Mouse (Mus musculus): ENCODE data around the gene Msh2.
"Not testable (repeated sequence)": the region's sequence is repeated elsewhere in the genome, so short reads cannot be mapped to it uniquely, and the experiment has no call there.

The Msh2 gene

GRCm38 (mm10) chr17:87671890-87672660 is at the start of gene Msh2:
Gene Msh2, plus strand, starts transcription at chr17:87672330.
- DNase-seq = peak; percentile 99

GRCm38 (mm10) chr17:87625510-87626086 is 46.5 kb upstream of the Msh2 start:
- DNase-seq = no peak

GRCm38 (mm10) chr17:87628144-87628543 is 44.0 kb upstream of the Msh2 start:
- no peak for DNase-seq

GRCm38 (mm10) chr17:87628706-87629105 is 43.4 kb upstream of the Msh2 start:
- no peak for DNase-seq

GRCm38 (mm10) chr17:87637056-87637389 is 35.1 kb upstream of the Msh2 start:
- peak; percentile 58 for DNase-seq

- DNase-seq = no peak
Observed at GRCm38 (mm10) chr17:87639242-87639641, 32.9 kb upstream of the Msh2 start.

- no peak for DNase-seq
Observed at GRCm38 (mm10) chr17:87640272-87640671, 31.9 kb upstream of the Msh2 start.

GRCm38 (mm10) chr17:87641006-87641405 is 31.1 kb upstream of the Msh2 start:
- DNase-seq = no peak

GRCm38 (mm10) chr17:87642744-87643143 is 29.4 kb upstream of the Msh2 start:
- DNase-seq = no peak

- not testable (repeated sequence) for DNase-seq
Observed at GRCm38 (mm10) chr17:87655616-87656015, 16.5 kb upstream of the Msh2 start.

- DNase-seq = not testable (repeated sequence)
Observed at GRCm38 (mm10) chr17:87661958-87662573, 10.1 kb upstream of the Msh2 start.

GRCm38 (mm10) chr17:87664238-87664637 is 7.9 kb upstream of the Msh2 start:
- no peak for DNase-seq

- DNase-seq = peak; percentile 74
Observed at GRCm38 (mm10) chr17:87665066-87665822, 6.9 kb upstream of the Msh2 start.

GRCm38 (mm10) chr17:87672677-87673286 is 652 bp downstream of the Msh2 start:
- DNase-seq = peak; percentile 66

GRCm38 (mm10) chr17:87676916-87677474 is 4.9 kb downstream of the Msh2 start:
- not testable (repeated sequence) for DNase-seq

GRCm38 (mm10) chr17:87677656-87678055 is 5.5 kb downstream of the Msh2 start:
- no peak for DNase-seq

GRCm38 (mm10) chr17:87689217-87689616 is 17.1 kb downstream of the Msh2 start:
- no peak for DNase-seq

- peak; percentile 44 for DNase-seq
Observed at GRCm38 (mm10) chr17:87691958-87692357, 19.8 kb downstream of the Msh2 start.

- no peak for DNase-seq
Observed at GRCm38 (mm10) chr17:87695874-87696465, 23.8 kb downstream of the Msh2 start.

- no peak for DNase-seq
Observed at GRCm38 (mm10) chr17:87696814-87697213, 24.7 kb downstream of the Msh2 start.

- DNase-seq = no peak
Observed at GRCm38 (mm10) chr17:87698996-87699765, 27.1 kb downstream of the Msh2 start.
